Mouse (Mus musculus) adrenal gland, adult 18-20 months (tissue): ENCODE data around the gene Cdk5rap1. TPM values are rescaled to one million over a fixed set of nuclear protein-coding genes. Genes with fewer than 3 reads are reported as not detected.
"Not testable (repeated sequence)": the region's sequence is repeated elsewhere in the genome, so short reads cannot be mapped to it uniquely, and the experiment has no call there.

Source experiments
- DNase-seq, 2 experiments: peaks; one replicate each; pipeline ENCODE4 v3.0.0; 2021 to 2022; ENCODE audit warnings: low spot score in 2 of 2
- total RNA-seq, 2 experiments: library from RNA; stranded (reverse); gene quantifications; 1 replicate in 1 of 2; 2 replicates in 1 of 2; pipeline ENCODE4 v1.2.3; 2021

Cdk5rap1 gene
- total RNA-seq, 2 experiments from 2014 or later, result 9.3 to 13.6 TPM

DNA sequence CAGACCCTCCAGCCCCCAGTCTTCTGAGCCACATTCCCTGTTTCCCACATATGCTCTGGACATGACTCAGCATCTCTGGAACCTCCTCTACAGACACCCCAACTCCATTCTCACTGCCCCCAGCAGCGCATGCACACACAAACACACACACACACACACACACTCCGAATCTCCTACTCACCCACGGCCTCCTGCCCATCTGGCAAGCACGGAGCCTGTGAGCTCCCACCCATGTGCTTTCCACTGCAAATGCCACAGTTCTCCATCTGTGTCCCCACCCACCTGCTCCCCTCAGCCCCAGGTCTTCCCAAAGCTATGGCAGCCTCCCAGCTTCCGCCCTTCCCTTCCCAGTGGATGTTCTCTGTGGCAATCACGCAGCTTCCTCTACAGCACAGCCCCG is 6.3 kb upstream of the Cdk5rap1 start:
- no peak for DNase-seq

DNA sequence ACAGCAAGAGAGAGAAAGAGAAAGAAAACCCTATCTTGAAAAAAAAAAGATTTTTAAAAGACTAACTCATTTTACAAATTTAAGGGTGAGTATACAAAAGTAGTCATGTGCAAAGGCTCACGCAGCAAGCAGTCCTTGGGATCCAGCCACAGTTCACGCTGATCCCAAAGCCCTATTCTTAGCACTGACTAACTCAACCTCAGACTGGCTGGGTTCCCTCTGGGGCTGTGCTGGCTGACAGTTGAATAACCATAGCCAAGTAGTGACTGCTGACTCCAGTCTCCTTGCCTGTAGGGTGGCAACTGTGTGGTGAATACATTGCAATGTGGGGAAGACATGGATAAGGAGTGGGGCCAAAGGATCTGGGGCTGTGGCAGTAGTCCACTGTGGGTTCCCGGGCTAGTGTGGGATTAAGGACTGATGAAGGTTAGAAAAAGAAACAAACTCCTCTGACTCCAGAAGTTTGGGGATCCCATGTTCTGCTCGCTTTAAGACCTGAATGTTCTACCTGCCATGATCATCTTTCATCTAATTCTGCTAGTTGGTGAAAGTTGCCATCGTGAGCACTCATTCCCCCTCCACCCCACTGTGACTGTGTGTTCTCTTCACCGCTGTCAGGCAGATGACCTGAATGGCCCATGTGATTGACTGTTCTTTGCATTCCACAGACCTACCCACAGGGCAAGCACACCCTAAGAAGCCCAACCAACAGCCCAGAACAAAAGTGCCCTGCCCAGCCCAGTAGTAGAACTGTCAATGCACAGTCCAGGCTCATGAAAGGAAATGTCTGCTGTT is 2.2 kb upstream of the Cdk5rap1 start:
- peak in 1 of 2 experiments; percentile 39 for DNase-seq

DNA sequence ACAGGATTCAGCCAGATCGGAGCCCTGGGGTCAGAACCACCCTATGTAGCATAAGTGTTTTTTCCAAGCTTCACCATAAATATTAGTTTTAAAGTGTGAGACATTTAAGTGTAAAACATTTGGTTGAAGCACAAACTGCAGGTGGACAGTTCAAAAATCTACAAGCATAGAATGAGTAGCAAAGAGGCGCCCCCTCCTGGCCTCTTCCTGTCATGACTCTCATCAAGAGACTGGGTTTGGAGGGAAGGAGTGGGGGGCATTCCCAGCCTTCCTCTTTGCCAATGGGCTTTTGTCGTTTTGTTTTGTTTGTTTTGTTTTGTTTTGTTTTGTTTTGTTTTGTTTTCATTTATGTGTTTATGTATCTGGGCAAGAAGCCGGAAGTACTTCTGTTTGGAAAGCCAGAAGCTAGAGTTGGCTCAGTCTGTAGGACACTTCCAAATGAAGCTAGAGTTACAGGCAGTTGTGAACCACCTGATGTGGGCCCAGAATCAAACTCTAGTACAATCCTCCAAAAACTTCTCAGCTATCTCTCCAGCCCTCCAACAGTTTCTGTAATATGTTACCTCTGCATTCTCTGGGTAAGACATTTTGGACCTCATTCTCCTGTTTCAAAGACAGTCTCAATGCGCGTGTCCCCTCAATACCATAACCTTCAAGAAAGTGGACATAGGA is 1.3 kb upstream of the Cdk5rap1 start:
- peak; percentile 46 to 53 for DNase-seq

DNA sequence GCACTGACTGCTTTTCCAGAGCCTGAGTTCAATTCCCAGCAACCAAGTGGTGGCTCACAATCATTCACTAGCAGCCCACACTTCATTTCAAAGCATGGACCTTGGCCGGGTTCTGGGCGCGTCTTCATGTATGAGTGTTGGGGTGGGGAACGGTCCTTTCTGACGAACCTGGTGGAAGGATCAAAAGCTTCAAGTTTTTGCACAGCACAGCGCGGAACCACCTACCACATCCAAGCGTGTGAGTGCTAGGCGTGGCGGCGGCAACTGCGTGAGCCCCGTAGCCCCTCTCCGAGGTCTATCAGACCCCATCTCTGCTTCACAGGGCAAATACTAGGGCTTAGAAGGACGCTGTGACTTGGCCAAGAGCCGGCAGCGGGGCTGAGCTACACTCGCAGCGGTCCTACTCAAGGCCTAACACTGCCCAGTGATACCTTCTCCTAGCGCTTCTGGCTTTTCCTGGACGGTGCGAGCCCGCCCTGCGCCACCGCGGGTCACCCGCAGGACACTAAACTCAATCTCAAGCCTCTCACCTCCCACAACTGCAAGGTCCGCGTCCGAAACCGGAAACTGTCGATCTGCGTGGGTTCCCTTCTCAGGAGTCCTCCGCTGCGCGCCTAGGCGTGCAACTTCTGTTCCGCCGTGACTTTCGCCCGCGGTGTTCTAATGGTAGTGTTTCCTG is 520 bp downstream of the Cdk5rap1 start:
- DNase-seq, result peak; percentile 85 to 87

DNA sequence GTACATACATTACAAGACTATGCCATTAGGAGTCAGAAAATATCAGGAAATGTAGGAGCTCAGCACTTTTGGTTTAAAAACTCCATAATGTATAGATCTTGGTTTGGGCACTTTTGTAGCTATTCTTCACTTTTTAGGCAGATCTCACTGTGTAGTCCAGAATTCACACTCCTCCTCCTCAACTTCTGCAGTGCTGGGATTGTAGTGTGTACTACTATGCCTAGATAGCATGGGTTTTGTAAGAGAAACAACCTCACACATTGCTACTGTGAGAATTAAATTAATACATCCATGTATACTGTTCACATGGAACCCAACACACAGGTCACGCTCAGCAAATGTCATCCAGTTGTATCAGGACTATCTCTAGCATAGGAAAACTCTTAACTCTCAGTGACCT is 5.3 kb downstream of the Cdk5rap1 start:
- no peak for DNase-seq

DNA sequence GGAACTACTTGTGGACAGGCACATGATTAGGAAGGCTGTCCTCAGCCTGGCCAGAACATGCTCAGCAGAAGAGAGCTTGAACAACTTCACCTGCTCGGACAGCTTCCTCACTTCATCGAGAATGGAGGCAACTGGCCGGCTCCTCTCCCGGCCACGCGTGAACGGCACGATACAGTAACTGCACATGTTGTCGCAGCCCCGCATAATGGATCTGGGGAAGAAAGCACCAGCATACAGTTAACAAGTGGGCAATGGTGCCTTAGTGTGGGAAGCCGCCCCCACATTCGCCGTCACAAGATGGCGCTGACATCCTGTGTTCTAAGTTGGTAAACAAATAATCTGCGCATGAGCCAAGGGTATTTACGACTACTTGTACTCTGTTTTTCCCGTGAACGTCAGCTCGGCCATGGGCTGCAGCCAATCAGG is 18.8 kb downstream of the Cdk5rap1 start:
- DNase-seq, result not testable (repeated sequence)

DNA sequence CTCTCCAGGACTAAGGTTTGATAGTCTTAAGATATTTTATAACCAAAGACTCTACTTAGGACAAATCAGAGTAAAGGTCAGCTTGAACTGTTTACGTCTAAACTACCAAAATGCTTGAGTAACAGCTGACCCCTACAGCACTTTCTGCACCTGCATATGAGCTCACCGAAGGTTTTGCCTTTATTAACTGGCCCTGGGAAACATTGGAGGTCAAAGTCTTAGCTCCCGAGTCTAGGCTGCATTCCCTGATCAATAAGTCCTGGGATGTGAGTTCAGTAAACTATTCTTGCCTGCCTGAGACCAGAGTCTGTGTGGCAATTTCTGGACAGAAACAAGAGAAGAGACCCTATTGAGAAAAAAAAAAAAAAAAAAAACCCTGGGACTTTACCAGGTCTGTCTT is 24.7 kb downstream of the Cdk5rap1 start:
- no peak for DNase-seq

DNA sequence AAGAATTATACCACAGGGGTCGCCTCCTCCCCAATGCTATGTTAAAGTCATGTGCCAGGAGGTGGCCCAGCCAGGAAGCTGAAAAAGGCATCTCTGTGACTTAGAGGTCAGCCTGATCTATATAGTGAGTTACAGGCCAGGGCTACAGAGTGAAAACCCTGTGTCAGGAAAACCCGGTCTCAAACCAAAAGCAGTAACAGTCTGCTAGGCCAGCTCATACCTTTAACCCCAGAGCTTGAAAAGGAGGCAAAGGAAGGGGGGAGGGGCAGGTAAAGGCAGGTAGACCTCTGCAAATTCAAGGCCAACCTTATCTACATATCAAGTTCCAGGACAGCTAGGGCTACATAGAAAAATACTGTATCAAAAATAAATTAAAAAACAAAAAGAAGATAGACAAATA is 33.5 kb downstream of the Cdk5rap1 start:
- DNase-seq, result no peak

DNA sequence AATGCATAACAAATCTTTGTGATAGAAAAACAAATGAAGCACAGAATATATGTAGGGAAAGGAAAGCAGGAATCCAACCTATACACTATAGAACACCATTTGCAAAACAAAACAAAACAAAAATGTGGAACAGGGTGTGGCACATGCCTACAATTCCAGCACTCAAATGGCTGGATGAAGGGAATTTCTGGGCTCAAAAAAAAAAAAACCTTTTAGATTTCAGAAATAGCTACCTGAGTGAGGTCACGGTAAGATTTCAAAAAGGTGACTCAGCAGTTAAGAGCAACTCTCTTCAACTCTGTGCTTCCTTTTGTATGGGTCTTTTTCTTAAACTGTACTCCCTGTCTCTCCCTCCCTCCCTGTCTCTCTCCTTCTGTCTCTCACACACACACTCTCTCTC is 34.6 kb downstream of the Cdk5rap1 start:
- no peak for DNase-seq

DNA sequence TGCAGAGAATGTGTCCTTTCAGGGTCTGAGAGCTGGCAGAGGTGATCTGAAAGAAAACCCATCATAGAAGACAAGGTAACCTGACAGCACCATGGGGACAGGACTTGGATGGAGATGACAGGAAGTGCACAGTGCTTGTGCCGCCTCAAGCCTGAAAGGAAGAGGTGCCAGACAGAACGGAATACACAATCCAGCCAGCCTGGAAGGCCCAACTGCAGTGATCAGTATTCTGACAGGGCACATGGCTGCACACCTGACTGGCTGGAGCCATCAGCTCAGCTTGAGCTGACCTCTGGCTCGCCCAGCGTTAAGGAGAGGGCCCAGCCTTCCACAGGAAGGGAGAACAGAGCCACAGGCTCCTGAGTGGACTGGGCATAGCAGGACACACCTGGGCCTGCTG is 37.2 kb downstream of the Cdk5rap1 start:
- DNase-seq, result no peak

DNA sequence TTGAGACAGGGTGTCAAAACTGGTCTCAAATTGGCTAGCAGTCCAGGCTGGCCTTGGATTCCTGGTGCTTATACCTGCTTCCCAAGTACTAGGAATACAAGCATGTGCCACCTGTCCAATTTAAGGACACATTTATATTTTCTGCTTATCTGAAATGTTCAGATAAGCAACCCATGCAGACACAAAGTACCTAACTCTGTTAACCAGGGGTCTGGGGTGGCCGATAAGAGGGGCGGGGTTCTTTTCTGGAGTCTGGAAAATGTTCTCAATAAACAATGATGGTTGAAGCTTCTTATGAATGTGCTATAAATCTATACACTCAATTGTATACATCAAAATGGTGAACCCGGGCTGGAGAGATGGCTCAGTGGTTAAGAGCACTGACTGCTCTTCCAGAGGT is 46.0 kb downstream of the Cdk5rap1 start:
- DNase-seq, result no peak

DNA sequence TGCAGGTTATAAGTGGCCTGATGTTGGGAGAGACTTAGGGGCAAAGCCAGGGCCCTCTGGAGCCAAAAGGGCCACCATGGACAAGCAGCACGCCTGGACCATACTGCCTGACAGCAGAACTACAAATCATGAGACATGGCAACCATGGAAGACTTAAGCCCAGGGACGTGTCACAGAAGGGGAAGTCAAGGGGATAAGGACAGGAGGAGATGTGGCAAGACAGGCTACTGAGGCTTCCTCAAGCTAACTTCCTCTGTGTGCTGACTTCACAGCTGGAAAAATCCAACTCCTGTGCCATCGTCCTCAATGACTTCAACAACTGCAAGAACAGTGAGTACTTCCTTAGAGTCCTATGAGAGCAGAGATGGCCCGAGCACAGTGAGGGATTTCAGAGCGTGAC is 59.0 kb downstream of the Cdk5rap1 start:
- not testable (repeated sequence) for DNase-seq

DNA sequence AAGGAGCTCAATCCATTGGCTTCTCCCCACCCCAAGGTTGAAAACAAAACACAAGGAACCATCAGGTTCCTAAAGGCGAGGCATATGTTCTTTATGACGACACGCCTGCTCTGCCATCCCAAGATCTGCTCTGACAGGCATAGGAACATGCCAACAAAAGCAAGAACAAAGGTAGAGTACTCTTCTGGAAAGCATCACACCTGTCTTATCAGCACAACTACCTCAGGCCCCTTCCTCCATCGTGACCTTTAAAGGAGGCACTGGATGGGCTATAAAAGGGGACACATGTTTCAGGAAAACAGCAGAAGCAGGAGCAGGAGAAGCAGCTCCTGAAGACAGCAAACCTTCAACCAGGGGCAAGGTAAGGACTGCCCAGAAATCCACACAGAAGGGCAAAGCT is 65.9 kb downstream of the Cdk5rap1 start, which contains the start of gene Bpifb9b:
Bpifb9b (plus strand) TSS at position 301 of the 400 bp plus-strand sequence.
- not testable (repeated sequence) for DNase-seq

DNA sequence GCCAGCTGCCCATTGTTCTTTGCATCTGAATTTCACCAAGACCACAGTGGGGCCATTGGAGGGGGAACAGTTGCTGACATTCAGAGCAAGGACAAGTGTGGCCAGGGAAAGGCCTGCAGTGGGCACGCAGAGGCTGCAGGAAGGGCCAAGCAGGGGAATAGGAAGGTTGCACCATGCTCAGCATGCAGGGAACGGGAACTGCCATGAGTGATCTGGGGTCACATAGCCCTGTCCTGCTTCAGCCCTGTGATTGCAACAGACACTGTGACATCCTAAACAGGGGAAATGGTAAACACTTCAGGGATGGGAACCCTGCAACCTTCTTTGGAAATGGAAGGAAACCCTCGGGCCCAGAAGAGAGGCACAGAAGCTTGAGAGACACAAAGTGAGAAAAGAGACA is 68.2 kb downstream of the Cdk5rap1 start:
- not testable (repeated sequence) for DNase-seq

DNA sequence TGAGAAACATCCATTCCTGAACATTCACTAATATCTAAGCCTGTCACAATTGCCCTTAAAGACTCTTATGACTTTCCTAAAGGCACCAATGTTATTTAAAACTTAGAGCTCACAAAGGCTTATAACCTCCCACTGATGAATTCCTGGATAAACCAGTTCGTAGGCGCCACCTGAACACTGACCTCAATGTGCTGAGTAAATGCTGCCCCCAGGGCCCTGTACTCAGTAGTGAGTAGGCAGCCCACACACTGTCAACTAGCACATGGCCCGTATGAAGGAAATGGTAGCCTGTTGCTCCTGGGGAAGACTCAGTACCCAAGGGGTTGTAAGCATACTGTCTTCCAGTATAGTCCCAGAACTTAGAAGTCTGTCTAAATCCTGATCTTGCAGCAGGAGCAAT is 71.0 kb downstream of the Cdk5rap1 start:
- DNase-seq, result no peak

DNA sequence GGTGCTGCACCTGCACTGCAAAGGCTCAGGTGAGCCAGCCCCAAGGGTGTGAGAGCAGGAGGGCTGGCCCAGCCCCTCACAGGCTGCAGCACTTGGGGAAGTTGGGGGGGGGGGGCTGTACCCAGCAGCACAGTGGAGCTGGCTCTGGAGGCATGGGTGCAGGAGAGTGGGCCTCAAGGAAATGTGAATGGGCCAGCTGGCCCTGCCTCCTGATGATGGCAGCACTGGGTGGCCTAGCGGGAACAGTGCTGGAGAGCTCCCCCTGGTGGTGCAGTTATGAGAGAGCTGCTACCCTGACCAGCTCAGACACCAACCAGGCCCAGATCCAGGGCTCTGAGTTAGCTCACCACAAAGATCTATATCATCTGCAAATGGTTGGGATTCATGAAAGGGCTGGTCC is 72.3 kb downstream of the Cdk5rap1 start:
- DNase-seq, result peak; percentile 72 to 75

DNA sequence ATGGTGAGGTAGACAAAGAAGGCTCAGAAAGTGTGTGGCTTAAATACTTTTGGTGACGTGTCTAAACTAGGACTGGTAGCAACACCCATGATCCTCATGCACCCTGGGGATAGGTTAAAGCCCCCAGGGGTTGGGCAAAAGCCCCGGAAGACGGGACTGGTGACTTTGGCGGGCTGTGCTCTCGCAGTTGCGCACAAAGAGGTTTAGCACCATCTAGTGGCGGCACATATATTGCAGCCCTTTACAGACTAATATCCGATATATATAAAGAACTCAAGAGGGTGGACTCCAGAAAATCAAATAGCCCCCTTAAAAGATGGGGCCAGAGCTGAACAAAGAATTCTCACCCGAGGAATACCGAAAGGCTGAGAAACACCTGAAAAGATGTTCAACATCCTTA is 78.1 kb downstream of the Cdk5rap1 start:
- DNase-seq, result peak; percentile 38 to 43

DNA sequence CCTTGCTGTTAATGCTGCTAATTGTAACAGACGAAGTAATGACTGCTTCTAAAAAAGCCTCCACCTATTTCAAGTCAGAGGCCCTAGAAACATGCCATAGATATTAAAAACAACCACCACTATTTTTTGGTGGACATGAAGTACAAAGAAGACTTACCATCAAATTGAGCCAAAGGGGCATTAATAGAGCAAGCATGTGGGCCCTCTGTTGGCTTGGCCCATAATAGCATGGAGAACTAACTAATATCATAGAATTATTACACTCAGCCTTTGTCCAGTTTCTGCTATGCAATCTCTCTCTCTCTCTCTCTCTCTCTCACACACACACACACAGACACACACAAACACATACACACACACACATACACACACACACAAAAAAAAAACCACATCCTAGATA is 80.0 kb downstream of the Cdk5rap1 start:
- DNase-seq, result no peak

DNA sequence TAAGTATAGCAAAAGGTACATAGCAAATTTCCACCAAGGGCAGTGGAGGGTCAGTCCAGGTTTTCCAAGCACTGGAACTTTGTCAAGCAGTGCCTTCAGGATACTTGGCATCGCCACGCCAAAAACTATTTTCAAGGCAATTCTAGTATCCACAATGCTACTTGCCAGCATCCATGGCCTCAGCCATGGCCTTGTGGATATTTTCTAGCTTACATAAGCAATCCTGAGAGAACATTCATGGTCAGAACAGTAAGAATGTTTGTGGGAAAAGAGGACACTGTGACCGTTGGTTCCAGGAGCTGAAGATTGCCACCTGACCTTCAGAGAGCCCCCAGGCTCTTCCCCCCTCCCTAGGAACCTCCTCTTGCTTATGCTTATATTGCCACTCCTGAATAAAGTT is 80.9 kb downstream of the Cdk5rap1 start:
- not testable (repeated sequence) for DNase-seq
